Mouse (Mus musculus) adrenal gland, adult 8-10 months (tissue): Measurements from ENCODE around the gene Olfr1259. TPM values are rescaled to one million over a fixed set of nuclear protein-coding genes. Genes with fewer than 3 reads are reported as not detected.
"Not testable (repeated sequence)": the region's sequence is repeated elsewhere in the genome, so short reads cannot be mapped to it uniquely, and the experiment has no call there.

ENCODE experiments used
- DNase-seq: peaks from one replicate; pipeline ENCODE4 v3.0.0; 2022
- total RNA-seq, 4 experiments: library from RNA; stranded (reverse); gene quantifications; 2 replicates each; pipeline ENCODE4 v1.2.4; 2022

Olfr1259 gene
- not detected for total RNA-seq

DNA sequence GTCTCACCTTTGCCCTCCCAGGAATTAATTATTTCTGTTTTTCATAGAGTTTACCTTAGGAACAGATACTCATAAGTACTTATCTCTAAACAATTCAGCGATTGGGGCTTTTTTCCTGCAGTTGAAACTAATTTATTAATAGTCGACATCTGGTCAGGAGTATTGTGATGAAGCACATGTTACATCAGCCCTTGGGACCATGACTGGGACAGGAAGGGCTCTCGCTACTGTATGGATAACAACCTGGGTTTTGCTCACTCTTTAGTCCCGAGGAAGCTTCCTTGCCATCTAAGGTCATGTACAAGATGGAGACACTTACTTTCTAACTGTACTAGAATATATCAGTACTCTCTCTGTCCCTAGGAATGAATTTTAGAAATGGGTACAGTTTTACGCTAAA, at the start of gene Olfr1259:
TSS of gene Olfr1259 (minus strand) at position 101 of the 400 bp plus-strand sequence.
- no peak for DNase-seq

DNA sequence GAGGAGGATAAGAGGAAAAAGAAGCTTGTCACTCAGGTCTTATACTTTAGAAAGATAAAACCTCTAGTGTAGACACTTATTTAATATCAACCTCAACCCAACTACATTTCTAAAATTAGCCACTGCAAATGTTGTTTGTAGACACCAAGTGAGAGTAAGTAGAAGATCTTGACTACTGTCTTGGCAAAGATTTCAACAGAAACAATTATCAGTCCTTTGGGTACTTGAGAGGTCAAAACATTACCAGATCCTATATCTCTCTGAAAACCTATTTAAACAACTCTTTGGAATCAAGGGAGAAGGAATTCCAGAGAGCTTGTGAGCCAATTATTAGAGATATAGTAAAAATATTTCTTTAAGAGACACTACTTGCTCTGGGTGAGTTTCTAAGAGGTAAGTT, 42.5 kb upstream of the Olfr1259 start, which contains the start of gene Olfr1261:
TSS of gene Olfr1261 (plus strand) at position 301 of the 400 bp plus-strand sequence.
- no peak for DNase-seq

DNA sequence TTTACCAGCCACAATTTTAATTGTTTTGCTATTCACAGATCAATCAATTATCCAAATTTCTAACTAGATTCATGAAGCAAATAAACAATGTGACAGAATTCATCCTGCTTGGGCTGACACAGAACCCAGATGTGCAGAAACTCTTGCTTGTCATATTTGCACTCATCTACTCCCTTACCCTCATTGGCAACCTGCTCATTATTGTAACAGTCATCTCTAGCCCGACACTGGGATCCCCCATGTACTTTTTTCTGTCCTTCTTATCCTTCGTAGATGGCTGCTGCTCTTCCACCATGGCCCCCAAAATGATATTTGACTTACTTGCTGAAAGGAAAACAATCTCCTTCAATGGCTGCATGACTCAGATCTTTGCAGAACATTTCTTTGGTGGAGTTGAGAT, 29.2 kb upstream of the Olfr1259 start:
- no peak for DNase-seq

DNA sequence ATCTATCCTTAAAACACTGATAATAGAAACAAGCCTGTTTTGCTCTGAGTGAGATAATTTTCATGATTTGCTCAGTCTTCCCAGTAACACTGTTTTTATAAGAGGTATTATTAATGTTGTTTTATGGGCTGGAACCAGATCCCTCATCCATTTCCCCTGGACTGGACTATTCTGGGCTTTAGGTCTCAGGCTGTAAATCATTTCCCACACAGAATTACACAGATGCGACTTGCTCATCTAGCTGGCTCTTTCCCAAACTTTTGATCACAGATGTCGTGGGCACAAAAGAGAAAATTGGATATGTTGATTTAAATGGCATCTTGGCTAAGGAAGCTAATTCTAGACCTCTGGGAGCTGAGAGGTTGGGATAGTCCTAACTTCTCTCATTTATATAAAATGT, 25.7 kb upstream of the Olfr1259 start, which contains the start of gene Olfr1260:
TSS of gene Olfr1260 (plus strand) at position 157 of the 400 bp plus-strand sequence.
- DNase-seq, result no peak

DNA sequence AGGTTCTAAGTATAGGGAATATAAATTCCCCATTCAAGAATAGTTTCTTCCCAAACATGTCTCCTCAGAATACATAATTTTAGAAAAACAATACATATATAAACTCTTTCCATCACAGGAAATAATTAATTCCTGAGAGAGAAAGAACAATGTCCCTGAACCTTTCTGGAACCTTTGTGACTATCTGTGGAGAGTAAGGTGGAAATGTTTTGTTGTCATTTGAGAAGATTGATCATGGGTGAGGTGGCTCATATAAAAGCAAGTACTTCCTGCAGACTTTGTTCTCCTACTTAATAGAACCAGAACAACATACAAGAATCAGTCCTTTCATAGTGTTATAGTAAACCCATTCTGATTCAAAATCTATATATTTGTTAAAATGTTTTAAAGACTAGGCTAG, 21.5 kb downstream of the Olfr1259 start, which contains the start of gene Olfr1258:
TSS of gene Olfr1258 (plus strand) at position 301 of the 400 bp plus-strand sequence.
- DNase-seq, result no peak

DNA sequence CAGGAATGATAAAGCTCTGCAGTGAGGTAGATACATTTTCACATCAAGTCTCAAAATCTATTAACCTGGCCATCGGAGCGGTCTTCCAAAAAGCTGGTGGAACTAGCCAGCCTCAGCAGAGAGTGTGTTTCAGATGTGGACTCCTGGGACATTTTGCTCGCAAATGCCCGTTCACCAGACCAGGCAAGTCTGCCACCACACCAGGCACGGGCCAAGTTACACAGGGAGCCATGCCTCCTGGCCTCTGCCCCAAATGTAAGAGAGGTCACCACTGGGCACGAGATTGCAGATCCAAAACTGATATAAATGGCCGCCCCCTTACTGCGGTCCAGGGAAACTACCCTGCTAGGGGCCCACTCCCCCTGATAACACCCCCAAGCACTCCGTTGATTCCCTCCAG, 35.8 kb downstream of the Olfr1259 start:
- not testable (repeated sequence) for DNase-seq

Other genes with a start within 250 kb of the Olfr1259 start
- not detected for gene Olfr1252, start 223.7 kb downstream of the Olfr1259 start, total RNA-seq
- gene Olfr1253, start 191.6 kb downstream of the Olfr1259 start, total RNA-seq, result not detected
- gene Olfr1254, start 155.0 kb downstream of the Olfr1259 start, total RNA-seq, result not detected
- not detected for gene Olfr1255, start 136.6 kb downstream of the Olfr1259 start, total RNA-seq
- gene Olfr1256, start 107.1 kb downstream of the Olfr1259 start, total RNA-seq, result not detected
- gene Olfr48, start 100.5 kb downstream of the Olfr1259 start, total RNA-seq, result not detected
- gene Olfr1257, start 70.2 kb downstream of the Olfr1259 start, total RNA-seq, result not detected
- gene Olfr1258, start 21.4 kb downstream of the Olfr1259 start, total RNA-seq, result not detected
- not detected for gene Olfr1260, start 25.7 kb upstream of the Olfr1259 start, total RNA-seq
- not detected for gene Olfr1261, start 42.6 kb upstream of the Olfr1259 start, total RNA-seq
- gene Olfr1262, start 51.5 kb upstream of the Olfr1259 start, total RNA-seq, result not detected
- gene Olfr1263, start 63.5 kb upstream of the Olfr1259 start, total RNA-seq, result not detected
- not detected for gene Olfr1264, start 76.9 kb upstream of the Olfr1259 start, total RNA-seq
- not detected for gene Olfr1265, start 86.7 kb upstream of the Olfr1259 start, total RNA-seq
- not detected for gene Olfr140, start 114.9 kb upstream of the Olfr1259 start, total RNA-seq
- not detected for gene Olfr1269, start 172.7 kb upstream of the Olfr1259 start, total RNA-seq
- not detected for gene Olfr32, start 193.6 kb upstream of the Olfr1259 start, total RNA-seq
- not detected for gene Olfr1270, start 204.4 kb upstream of the Olfr1259 start, total RNA-seq